Mouse (Mus musculus) heart, adult 2 months (tissue): ENCODE measurements around the gene Hbq1a. TPM values are rescaled to one million over a fixed set of nuclear protein-coding genes. Genes with fewer than 3 reads are reported as not detected.
"Not testable (repeated sequence)": the region's sequence is repeated elsewhere in the genome, so short reads cannot be mapped to it uniquely, and the experiment has no call there.

Experiments
- DNase-seq, 2 experiments: peaks; one replicate each; pipeline ENCODE4 v3.0.0; 2021
- H3K27ac ChIP-seq: fragments of 200-600 bp; 2 replicates; pipeline ENCODE4 v1.8.1; 2022
- H3K27me3 ChIP-seq: fragments of 200-500 bp; 2 replicates; pipeline ENCODE4 v1.6.1; 2012; ENCODE audit warnings: mild to moderate bottlenecking, low read length, inconsistent platforms, mixed read lengths; ENCODE audit not compliant: control insufficient read depth, insufficient read depth
- H3K36me3 ChIP-seq: fragments of 200-500 bp; 2 replicates; pipeline ENCODE4 v1.6.1; 2012; ENCODE audit warnings: low read length, inconsistent platforms; ENCODE audit not compliant: control insufficient read depth, insufficient read depth
- H3K4me1 ChIP-seq: fragments of 200-500 bp; 2 replicates; pipeline ENCODE4 v1.6.1; 2011; ENCODE audit warnings: low read length; ENCODE audit not compliant: control insufficient read depth, insufficient read depth
- H3K4me3 ChIP-seq: fragments of 200-600 bp; 2 replicates; pipeline ENCODE4 v1.8.1; 2022
- H3K79me2 ChIP-seq: fragments of 200-500 bp; replicated peaks from 2 replicates; pipeline ENCODE4 v1.6.1; 2012; ENCODE audit warnings: mild to moderate bottlenecking, inconsistent platforms, low read length, moderate library complexity, mixed read lengths; ENCODE audit not compliant: control insufficient read depth, insufficient read depth
- H3K9ac ChIP-seq: fragments of 200-500 bp; 2 replicates; pipeline ENCODE4 v1.6.1; 2012; ENCODE audit warnings: low read depth, mild to moderate bottlenecking, control low read depth, inconsistent platforms, low read length, mixed read lengths
- CTCF ChIP-seq: fragments of 200-600 bp; IDR thresholded peaks from 2 replicates; pipeline ENCODE4 v1.8.1; 2022; ENCODE audit warnings: antibody characterized with exemption, mild to moderate bottlenecking, moderate library complexity
- EP300 ChIP-seq: fragments of 200-500 bp; IDR thresholded peaks from 2 replicates; pipeline ENCODE4 v1.6.1; 2011; ENCODE audit warnings: low read depth, low read length, control low read depth; ENCODE audit not compliant: insufficient read depth
- POLR2A ChIP-seq: fragments of 200-500 bp; IDR thresholded peaks from 2 replicates; pipeline ENCODE4 v1.6.1; 2011; ENCODE audit warnings: mild to moderate bottlenecking, low read depth, low read length, control low read depth; ENCODE audit not compliant: insufficient read depth
- WGBS: fragments of 180-500 bp; shearing (Covaris S2); methylation state at CpG from one replicate; pipeline ENCODE4 v1.1.7; 2018; 5-methylcytosine and 5-hydroxymethylcytosine counted together
- intact Hi-C: fragments of 180-260 bp; cut with DNase I; formaldehyde crosslinking; loops from one replicate; pipeline ENCODE4 v1.15.1; 2025
- long read RNA-seq: library from polyadenylated mRNA; stranded (forward); transcript quantifications from one replicate; pipeline ENCODE4 v2.0.0, GENCODE M21; 2021
- polyA plus RNA-seq: library from polyadenylated mRNA; depleted of rRNA; stranded (reverse); fragments of >200 nt; gene quantifications from 2 replicates; pipeline ENCODE4 v1.2.3, GENCODE M21; 2012; rRNA removed
- total RNA-seq, 2 experiments: library from RNA; stranded (reverse); gene quantifications; 2 replicates each; pipeline ENCODE4 v1.2.3; 2021

Hbq1a gene
- 1 to 10 TPM in 1 of 2 experiments, not detected in 1; 4.4 TPM for total RNA-seq
- 0.50 and 7.0 TPM in 2 replicates for polyA plus RNA-seq
- long read RNA-seq, partial matches to known transcripts: 0 of 2 reads
- long read RNA-seq, other reads (novel, unspliced or antisense): 0 of 2 reads

GRCm38 (mm10) chr11:32299865-32300264, at the start of gene Hbq1a:
Hbq1a (plus strand) TSS chr11:32300069.
- H3K27me3 ChIP-seq, H3K36me3 ChIP-seq, H3K79me2 ChIP-seq, H3K9ac ChIP-seq, H3K4me3 ChIP-seq, H3K4me1 ChIP-seq, H3K27ac ChIP-seq: not testable (repeated sequence)
- WGBS: 5% methylated on average over 16 of the region's 16 CpGs
- intact Hi-C loops: loop anchor here (2.0 kb wide), 1 partner anchor 25 kb away; no protein-coding TSS in a partner anchor
- DNase-seq: peak; percentile 46 to 64
- TF ChIP-seq CTCF: peak; percentile 76

DNA sequence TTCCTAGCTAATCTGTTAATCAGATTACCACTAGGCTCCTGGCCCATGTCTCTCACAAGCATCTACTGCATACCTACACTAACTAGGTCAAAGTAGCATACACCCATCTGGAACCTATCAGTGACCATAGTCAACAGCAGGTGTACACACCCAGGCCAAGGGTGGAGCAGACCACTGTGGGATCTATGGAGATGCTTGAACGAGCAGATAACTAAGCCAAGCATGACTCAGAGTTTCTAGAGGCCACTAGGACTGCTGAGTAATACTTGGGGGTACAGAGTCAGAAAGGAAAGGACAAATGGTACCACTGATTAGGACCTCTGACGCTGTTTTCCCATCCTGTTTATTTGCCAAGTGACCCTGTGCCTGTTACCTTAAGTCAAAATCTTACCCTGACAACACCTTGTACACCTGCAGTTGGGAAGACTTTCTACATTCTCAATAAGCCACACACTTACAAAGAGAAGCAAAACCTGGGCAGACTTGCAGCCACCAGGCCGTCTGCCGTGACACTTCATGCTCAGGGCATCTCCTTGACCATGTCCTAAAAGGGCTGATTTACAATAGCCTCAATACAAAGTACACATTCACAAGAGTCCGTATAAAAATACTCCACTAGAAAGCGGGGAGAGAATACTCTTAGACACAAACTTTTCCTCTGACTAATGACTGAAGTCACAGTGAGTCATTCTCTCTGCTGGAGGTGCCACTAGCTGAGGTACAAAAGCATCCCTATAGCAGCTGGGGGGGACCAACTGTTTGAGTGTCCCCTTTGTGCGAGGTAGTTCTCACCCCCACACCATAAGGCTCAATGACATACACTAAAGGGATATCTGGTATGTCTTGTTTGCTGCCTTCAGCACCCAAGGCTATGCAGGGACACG, 48.7 kb upstream of the Hbq1a start:
- no peaks in the 10 kb centered on the region for H3K27me3 ChIP-seq
- DNase-seq: no peak
- 83% methylated on average over 8 of the region's 8 CpGs for WGBS
- intact Hi-C loops: no loop called here
- H3K36me3 ChIP-seq: no peaks in the 10 kb centered on the region
- no peak overlapping the region for H3K27ac ChIP-seq
- no peaks in the 10 kb centered on the region for H3K79me2 ChIP-seq
- H3K4me1 ChIP-seq: no peaks in the 10 kb centered on the region
- no peak overlapping the region for H3K4me3 ChIP-seq
- no peak for TF ChIP-seq POLR2A
- no peak for TF ChIP-seq CTCF
- no peak for TF ChIP-seq EP300
- H3K9ac ChIP-seq: no peak overlapping the region

- Histone ChIP-seq H3K27ac (no peak overlapping the region), H3K36me3 (no peaks in the 10 kb centered on the region), H3K4me1 (no peaks in the 10 kb centered on the region), H3K27me3 (no peaks in the 10 kb centered on the region), H3K79me2 (no peaks in the 10 kb centered on the region; the same call in 1 of the 2 replicates), H3K9ac (no peak overlapping the region), H3K4me3 (no peak overlapping the region)
- intact Hi-C loops: no loop called here
- TF ChIP-seq CTCF: no peak
- no peak for TF ChIP-seq POLR2A
- no peak for TF ChIP-seq EP300
- no peak for DNase-seq
- 100% methylated on average over 1 of the region's 1 CpGs for whole genome bisulfite sequencing
These were observed 46.7 kb upstream of the Hbq1a start for GRCm38 (mm10) chr11:32253121-32253520.

DNA sequence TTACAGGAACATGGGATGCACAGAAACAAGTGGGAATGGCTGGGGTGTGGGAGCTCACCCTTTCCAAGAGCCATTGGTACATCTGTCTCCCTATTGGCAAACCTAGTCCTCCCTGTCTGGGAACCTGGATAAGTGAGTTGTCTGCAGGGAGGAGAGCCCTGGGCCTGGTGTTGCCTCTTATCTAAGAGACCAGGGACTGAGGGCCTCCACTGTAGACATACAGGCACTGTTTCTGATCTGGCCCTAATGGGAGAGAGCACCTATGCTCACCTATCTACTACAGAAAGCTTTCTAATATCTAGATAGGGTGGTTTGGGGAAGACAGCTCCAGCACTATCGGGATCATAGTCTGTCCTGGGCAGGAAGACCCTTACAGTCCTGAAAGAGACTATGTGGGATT, 43.7 kb upstream of the Hbq1a start:
- intact Hi-C loops: no loop called here
- no peak overlapping the region for H3K4me3 ChIP-seq
- no peaks in the 10 kb centered on the region; the same call in 1 of the 2 replicates for H3K79me2 ChIP-seq
- no peak overlapping the region for H3K27ac ChIP-seq
- TF ChIP-seq EP300: no peak
- no peak for TF ChIP-seq POLR2A
- TF ChIP-seq CTCF: no peak
- H3K36me3 ChIP-seq: no peaks in the 10 kb centered on the region
- no peaks in the 10 kb centered on the region for H3K4me1 ChIP-seq
- WGBS: 100% methylated on average over 1 of the region's 1 CpGs
- no peak for DNase-seq
- no peaks in the 10 kb centered on the region for H3K27me3 ChIP-seq
- H3K9ac ChIP-seq: no peak overlapping the region

DNA sequence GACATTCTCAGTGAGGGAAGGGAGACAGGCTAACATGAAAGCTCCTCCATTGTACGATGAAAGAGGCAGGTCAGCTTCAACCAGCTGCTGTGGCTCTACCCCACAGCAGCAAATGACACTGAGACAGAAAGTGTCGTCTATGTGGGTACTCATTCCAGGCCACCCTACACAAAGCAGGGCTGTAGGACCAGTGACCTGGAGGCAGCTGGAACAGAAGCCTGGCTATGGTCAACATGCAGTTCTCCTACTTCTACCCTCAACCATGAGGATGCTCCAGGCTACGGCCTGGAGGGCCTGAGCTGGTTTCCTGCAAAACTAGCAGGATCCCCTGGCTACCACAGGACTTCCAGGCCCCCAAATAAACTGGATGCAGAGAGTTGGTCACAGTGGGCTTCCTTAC, 43.3 kb upstream of the Hbq1a start:
- intact Hi-C loops: no loop called here
- DNase-seq: no peak
- 89% methylated on average over 3 of the region's 3 CpGs for WGBS
- Histone ChIP-seq H3K4me1 (no peaks in the 10 kb centered on the region), H3K27ac (no peak overlapping the region), H3K9ac (no peak overlapping the region), H3K79me2 (no peaks in the 10 kb centered on the region; the same call in 1 of the 2 replicates), H3K4me3 (no peak overlapping the region), H3K27me3 (no peaks in the 10 kb centered on the region), H3K36me3 (no peaks in the 10 kb centered on the region)
- TF ChIP-seq EP300 (no peak), CTCF (no peak), POLR2A (no peak)
